Mouse (Mus musculus) stomach, postnatal 0 days (tissue): ENCODE data around the gene Hydin.

ENCODE experiments used
- CTCF ChIP-seq: IDR thresholded peaks from 2 replicates; pipeline ENCODE4 v1.5.1; 2016; ENCODE audit warnings: antibody characterized with exemption, low read depth, mild to moderate bottlenecking, moderate library complexity
- EP300 ChIP-seq: optimal IDR thresholded peaks from 2 replicates; pipeline ENCODE3; 2016; ENCODE audit warnings: antibody characterized with exemption

DNA sequence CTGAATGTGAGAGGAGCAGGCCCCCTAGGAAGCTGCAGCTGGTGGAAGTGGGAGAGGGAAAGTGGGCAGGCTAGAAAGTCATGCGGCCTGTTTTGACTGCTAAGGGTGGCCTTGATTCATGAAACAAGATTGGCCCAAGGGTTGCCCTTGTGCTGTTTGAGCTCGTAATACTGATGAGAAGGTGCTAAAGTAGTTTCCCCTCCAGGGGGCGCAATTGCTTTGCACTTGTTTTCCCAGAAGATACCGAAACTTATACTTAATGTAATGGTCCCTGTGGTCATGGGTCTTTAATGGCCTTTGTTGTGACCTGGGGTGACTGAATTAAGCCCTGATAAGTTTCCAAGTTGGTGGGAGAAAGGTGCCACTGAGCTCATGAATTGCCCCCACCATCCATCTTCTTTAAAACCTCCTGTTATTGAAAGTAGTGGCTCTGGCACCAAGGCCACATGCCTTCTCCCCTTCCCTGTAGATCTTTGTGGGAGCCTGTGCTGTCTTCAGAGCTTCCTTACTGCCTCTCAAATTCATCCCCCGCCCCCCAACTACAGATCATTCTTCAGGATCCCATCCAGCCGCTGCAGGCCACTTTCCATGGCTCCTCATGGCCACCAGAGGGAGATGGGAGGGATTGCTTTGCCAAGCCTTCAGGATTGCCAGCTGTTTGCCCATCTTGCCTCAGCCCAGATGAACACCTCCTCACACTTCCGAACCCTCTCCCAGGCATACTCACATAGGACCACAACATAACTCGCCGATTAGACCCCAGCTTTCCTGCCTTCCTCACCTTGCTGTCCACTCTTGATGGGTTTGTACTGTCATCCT is 362.7 kb downstream of the Hydin start:
- TF ChIP-seq CTCF (peak; percentile 72), EP300 (no peak)
